Mouse (Mus musculus) stomach, postnatal 0 days (tissue): ENCODE measurements around the gene Rfxank.

Experiments
- CTCF ChIP-seq: IDR thresholded peaks from 2 replicates; pipeline ENCODE4 v1.5.1; 2016; ENCODE audit warnings: antibody characterized with exemption, low read depth, mild to moderate bottlenecking, moderate library complexity
- EP300 ChIP-seq: optimal IDR thresholded peaks from 2 replicates; pipeline ENCODE3; 2016; ENCODE audit warnings: antibody characterized with exemption

GRCm38 (mm10) chr8:70174079-70174478 is 35.1 kb upstream of the Rfxank start:
- TF ChIP-seq CTCF (no peak), EP300 (no peak)
